Mouse (Mus musculus) adrenal gland, postnatal 25 days (tissue): ENCODE measurements at regions not wholly inside any gene's neighbourhood (a gene's known extent, or its start where the extent isn't known, plus 50 kb on each side); places are given as distances from the start of the nearest gene placed in this dataset.

Experiments used
- DNase-seq: peaks from one replicate; pipeline ENCODE4 v3.0.0; 2021; ENCODE audit warnings: mixed read lengths

DNA sequence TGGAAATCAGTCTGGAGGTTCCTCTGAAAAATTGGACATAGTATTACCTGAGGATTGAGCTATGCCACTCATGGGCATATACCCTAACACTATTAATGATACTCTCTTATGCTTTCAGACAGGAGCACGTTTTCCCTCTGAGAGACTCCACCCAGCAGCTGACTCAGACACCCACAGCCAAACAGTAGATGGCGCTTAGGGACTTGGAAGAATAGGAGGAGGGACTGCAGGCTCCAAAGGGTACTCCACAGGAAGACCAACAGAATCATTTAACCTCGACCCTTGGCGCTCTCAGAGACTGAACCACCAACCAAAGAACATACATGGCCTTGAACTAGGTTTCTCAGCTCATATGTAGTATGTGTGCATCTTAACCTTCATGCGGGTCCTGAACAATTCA, 216.0 kb upstream of the Fut9 start:
- DNase-seq: peak; percentile 15

DNA sequence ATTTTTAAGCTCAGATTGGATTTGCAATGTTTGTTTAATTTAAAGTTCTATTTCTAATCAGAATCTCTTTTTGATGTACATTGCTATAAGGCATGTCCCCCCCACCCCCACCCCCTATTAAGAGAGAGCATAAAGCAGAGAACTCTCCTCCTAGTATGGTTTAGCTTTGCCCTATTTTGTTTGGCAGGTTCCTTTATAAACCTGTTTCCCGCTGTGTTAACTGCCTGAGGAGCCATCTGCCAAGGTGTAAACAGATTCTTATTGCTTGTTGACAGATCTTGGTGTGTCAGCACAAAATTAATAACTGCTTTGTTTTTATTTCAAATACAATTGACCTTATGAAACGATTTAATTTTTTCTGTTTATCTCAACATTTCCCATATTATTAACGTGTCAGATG, 200.3 kb upstream of the Fut9 start:
- no peak for DNase-seq

DNA sequence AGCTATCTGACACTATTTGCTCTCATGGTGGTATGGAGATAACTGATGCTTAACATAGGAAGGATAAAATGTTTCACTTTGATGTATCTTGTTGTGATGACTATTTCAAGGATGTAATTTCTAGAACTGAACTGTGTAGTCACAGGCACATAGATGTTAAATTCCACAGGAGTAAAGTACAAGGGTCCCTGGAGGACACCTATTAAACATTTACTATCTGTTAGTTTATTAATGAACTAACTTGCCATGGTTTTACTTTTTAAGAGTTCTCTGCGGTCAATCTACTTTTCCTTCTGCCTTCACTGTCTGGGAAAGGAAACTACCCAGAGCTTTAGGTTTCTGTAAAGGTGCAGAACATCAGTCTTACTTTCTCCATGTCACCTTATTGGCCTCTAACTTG, 198.5 kb upstream of the Fut9 start:
- no peak for DNase-seq

DNA sequence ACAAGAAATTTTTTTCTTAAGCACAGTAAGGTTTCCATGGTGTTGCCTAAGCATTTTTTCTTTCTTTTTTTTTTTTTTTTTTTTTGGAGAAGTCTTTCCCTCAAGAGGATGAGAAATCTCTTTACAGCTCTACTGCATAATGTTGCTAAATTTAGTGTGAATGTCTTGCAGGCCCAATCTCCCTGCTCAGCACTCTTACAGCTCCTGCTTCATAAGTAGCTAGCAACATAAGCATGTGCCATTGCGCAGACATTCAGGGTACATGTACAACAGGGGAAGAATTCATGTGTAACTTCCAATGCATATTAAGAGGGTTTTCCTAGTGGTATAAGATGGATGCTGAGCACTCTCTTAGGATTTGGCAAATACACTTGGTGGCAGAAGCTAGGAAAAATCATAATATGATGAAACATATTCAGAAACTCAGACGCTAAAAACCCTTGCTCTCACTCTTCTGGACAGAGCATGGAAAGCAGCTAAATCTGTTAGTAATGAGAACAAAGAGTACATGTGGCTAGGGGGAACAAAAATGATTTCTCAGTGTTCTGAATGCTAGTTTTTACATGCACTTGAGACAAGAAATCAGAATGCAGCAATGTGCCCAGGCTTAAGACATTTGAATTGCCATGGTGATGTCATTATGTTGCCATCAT, 155.8 kb upstream of the Fut9 start:
- no peak for DNase-seq

DNA sequence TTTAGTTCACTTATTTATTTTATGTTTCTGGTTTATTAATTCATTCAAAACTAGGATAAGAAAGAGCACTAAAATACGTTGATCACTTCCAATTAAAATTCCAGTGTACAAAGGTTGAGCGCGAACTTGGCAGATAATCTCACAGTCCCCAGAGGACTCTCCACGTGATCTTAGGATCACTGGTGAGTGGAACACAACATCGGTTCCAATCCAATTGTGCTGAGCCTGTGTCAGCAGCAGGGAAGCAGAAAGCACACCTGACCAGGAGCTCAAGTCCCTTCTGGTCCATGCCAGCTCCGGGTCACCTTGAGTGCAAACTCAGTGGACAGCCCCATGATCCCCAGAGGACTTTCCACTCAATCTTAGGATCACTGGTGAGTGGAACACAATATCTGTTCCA, 132.5 kb upstream of the Fut9 start:
- no peak for DNase-seq

DNA sequence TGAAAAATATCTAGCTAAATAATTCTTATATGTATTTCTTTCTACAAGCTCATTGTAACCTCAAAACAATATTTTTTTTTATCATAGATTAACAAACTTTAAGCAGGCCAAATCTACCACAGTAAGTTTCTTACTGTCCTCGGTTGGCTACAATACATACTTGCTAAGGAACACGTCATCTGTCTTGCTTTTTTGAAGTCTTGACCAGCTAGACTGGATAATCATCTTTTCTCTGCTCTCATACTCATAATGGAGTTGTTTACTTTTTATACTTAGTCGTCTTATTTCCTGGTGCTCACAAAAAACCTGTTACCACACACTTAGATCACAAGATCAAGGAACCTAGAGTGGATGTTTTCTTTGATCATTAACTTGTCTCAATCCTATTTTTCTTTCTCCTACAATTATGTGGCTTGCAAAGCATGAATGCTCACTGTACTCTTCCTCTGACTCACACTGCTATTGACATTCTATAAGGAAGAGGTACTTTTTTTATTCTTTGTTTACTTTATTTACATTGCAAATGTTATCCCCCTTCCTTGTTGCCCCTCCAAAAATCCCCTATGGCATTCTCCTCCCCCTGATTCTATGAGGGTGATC, 95.4 kb upstream of the Fut9 start:
- DNase-seq: no peak

DNA sequence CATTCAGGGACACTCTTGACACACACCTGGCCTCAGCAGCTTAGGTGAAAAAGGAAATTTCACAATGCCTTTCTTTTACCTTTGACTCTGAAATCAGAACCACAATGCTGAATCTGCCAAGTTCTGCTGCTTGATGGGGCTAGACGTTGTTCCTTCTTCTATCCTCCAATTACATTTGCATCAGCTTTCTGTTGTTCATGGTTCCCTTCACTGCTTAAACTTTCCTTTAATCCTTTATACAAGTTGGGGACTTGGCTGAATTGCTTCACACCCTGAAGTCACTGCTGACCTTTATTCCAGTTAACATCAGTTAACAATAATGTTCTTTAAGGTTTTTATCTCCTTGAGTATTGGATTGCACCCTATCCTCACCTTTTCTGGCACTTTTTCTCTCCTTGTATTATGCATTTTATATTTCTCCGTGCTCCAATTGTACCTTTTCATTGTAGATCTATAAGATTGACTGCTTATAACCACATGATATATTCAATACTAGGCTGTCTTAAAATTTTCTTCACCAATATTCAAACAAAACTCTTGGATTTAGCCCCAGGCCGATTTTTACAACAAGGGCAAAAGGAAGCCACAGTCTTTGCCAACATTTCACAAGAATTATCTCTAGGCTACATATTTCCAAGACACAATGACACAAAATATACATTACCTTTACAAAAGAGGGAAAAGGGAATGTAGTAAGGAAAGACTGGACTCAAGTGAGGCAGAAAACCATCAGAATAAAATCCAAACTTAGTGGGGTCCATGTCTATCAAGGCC, 92.0 kb upstream of the Fut9 start:
- no peak for DNase-seq
